Mouse (Mus musculus): Measurements from ENCODE around the gene Tmsb15l.
A peak's percentile ranks its signal among the peaks of the same experiment; 100 is the strongest.
"Not testable (repeated sequence)": the region's sequence is repeated elsewhere in the genome, so short reads cannot be mapped to it uniquely, and the experiment has no call there.

The Tmsb15l gene

DNA sequence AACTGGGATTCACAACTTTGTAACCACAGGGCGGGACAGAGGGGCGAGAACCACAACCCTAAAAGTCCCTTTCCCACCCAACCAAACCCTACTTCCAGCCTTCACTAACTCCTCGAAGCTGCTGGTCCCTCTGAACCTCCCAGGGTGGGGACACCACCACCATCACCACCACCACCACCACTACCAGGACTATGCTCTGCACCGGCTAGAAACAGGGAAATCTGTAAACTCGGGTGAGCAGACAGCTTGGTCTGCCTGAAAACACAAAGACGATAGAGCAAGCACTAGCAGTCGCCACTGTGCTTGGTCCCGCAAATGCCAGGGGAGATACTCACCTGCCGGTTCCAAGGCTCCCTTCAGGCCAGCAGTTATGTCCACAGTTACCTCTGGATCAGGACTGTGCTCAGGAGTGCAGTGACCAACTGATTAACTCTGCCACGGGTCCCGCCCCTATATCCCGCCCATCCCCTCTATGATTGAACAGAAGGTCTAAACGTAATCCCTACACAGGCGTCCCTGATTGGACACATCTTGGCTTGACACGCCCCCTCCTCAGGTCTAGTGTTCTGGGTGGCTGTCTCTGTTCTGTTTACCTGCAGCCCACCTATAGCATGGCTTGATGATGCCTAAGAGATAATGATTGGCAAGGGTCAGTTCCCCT is at the start of gene Tmsb15l, which contains the start of gene Tmsb15b1:
Gene Tmsb15l (minus strand): TSS at position 446 of the 661 bp plus-strand sequence.
Gene Tmsb15b1 (minus strand): TSS at position 451 of the 661 bp plus-strand sequence.
- peak; percentile 69 to 77 for DNase-seq

DNA sequence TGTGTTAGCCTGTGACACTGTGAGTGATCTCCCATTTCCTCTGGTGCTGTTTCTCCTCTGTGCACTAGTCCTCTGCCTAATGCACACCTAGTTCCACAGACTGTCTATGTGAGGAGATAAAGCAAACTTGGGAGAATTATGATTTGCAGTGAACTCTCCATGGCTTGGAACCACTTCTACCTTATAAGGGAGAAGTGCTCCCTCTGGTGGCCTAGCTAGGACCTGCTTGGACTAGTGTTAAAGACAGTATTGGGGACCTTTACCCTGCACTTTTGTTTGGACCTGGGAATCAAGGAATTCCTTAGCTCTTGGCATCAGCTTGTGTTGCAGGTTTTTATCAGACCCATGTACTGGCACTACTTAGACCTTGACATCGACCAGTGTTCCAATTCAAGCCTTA is 42.6 kb upstream of the Tmsb15l start:
- peak; percentile 75 to 81 for DNase-seq

DNA sequence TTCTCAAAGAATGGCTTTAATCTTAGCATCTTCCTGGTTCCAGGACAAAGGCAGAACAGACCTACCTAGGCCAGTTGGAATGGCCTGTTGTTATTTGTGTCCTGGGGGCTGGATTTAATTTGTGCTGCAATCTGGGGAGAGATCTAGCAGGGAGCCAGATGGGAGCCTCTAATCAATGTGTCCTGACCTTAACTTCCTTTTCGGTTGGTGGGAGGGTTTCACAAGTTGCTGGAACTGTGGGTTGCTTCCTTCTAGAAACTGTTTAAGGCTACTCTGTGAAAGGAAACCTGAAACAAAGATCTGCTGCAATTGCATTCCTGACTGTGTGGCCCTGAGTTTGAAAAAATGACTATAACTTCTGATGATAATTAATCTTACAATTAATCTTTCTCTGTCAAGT is 41.0 kb upstream of the Tmsb15l start:
- DNase-seq: no peak

DNA sequence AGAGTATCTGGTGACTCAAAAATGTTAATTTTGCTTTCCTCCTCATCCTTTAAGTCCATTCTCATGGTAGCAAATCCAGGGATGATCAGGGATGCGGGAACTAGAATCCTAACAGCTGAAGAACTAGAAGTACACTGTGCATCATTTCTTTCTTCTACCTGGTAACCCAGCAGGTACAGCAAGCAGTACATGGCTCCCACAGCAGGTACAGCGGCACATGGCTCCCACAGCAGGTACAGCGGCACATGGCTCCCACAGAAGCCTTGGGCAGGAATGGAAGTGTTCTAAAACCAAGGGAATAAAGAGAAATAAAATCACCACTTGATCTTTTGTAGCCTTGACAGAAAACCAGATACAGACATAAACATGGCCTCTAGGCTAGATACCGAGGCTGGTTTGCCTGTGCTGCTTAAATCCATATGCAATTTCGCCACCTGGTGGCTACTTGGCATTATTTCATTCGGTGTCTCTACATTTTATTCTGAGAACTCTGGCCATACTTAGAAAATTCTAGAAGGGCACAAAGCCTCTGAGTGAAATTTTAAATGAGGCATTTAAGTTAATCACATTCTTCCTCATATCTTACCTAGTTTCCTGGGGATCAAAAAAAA is 38.5 kb upstream of the Tmsb15l start:
- peak; percentile 60 to 66 for DNase-seq

DNA sequence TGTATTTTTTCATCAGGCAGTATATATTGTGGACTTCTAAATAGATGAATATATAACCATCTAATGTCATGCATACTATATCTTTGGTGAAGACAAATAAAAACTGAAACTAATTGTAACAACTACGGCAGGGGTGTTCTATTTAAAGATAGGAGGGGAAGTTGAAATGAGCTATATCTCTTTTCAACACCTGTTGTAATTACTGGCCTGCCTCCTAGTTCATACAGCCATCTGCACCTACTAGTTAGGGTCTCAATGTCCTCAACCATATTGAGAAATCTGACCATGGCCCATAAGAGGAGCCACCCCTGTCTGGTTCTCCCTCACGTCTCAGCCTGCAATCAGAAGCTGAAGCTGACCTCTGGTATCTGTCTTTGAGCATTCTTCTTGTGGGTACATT is 19.6 kb upstream of the Tmsb15l start:
- DNase-seq: no peak

DNA sequence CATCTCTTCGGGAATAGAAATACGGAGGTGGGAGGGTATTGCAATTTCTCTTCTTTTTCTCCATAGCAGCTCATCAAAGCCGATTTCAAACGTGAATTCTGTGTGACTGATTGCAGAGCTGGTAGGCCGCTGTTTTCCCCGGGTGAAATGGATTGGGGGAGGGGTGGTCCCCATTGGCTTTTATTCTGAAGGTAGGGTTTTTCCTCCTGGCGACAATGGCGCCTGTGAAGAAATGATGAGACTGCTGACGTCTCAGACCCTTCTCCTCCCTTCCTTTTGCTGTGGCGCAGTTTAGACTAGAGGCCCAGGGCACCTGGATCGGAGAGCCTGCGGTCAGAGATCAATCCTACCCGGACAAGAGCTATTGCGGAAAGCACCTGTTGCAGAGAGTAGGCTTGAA is 17.0 kb upstream of the Tmsb15l start:
- DNase-seq: peak; percentile 6 to 14

DNA sequence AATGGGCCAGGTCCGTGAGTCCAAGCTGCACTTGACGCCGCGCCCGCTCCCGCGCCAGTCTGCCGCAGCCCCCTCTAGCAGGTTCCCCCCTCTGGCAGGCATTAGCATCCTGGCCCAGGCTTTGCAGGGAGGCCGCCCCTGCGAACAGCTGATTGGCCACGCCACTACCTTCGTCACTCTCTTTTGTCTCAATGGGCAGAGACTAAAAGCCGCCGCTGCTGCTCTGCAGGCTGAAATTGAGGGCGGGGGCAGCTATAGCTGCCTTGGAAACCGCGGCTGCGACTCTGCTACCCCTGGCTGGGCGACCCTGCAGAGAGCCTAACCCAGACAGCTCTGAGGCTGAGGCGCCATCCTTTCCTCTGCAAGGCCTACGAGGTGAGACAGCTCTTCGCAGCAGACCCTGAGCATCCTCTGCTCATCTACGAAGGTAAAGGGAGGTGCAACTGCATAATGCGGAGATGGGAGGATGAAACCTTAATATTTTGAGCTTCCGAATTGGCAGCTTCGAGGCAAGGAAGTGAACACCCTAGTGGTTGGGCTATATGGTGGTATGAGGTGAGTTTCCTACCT is 16.4 kb upstream of the Tmsb15l start, which contains the start of gene Zcchc18:
Gene Zcchc18 (plus strand): TSS at position 178 of the 570 bp plus-strand sequence.
- peak; percentile 66 to 73 for DNase-seq

DNA sequence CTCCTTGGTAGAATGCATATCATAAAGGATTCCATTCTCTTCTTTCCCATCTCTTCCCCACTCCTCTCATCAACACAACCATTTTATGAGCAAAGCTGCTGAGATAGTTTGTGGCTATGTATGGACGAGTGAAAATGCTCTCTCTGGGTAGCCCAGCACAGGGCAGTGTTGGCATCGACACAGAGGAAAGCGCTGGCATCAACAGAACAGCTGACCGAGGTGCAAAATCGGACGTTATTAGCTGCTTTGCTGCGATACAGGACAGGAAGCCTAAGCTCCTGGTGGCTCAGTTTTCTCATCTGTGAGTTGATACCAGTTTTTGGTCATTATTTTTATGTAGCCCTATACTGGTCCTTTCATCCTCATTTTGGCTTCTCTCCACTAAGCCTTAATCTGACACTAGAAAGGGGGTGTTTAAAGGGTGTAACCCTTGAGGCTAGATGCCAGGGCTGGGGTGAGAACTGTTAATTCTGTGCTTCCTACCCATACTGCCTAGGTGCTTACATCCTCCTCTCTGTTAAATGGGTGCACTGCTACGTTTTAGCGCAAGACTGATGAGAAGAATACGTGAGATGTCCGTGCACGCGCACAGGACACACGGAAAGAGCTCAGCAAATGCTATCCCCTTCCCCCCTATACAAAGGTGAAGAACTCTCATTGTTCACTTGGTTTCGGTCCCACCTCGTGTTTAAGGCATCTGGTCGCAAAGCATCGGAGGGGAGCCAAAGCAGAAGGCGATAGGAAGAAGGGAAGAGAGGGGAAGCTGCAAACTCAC is 15.7 kb upstream of the Tmsb15l start:
- DNase-seq: no peak

DNA sequence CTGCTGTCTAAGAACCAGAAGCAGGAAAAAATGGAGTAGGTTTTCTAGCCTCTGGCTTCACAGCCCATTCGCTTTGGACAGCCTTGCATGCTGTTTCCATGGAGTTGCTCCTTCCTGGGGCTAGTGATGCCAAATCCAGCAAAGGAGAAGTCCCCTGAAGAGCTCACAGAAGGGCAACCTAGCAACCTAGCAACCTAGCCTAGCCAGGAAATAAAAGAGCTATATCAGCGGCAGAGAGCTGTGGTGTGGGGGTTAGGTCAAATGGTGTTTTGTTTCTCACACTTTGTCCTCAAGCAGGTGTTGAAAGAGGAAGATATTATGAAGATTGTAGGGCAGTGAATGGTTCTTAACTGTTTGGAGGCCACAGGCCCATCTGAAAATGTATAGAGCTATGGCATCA is 14.6 kb upstream of the Tmsb15l start:
- no peak for DNase-seq

DNA sequence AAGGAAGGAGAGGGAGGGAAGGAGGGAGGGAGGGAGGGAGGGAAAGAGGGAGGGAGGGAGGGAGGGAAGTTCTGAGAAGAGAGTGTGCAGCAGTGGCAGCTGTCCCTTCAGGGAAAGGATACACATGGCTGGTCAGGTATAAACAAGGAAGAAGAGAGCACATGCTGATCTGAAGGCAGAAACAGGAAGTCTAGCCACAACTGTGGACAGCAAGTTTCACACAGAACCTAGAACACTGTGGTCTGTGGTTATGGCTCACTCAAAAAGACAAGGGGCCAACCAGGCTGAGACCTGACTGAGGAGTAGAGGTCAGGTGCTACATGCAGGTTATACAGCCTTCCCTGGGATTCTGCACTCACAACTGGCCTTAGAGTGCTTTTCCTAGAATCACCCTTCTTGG is 9.4 kb upstream of the Tmsb15l start:
- DNase-seq: peak in 1 of 2 experiments; percentile 3

DNA sequence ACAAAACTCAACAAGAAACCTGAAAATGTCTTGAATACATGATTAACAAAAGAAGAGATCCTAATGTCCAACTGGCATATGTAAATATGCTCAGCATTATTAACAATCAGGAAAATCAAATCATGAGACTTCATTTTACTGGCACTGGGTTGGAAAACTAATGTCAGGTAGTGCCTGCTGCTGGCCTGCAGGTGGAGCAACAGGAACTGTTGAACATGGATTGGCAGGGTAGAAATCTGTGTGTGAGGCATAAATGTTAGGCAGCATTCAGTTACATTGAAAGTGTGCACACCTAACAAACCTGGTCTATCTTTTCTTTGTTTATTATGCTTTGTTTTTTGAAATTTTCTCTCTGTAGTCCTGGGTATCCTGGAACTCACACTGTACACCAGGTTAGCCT is 1.9 kb upstream of the Tmsb15l start:
- DNase-seq: peak in 1 of 2 experiments; percentile 6

DNA sequence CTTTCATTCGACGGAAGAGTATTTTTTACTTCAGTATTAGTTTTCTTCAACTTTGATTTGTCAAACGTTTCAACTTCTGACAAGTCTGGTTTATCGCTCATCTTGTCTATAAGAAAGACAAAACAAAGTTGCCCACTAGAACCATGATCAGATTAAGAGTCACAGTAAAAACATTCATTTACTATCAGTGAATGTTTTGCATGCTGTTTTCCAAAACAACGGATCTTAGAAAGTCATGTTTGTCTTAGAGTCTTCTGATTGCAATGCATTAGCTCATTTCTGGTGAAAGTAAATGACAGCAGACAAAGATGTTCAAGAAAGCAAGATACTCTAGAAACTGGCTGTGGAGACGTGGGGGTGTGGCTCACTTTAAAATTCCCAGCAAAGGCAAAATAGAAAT is 1.3 kb downstream of the Tmsb15l start, which contains the start of gene Tmsb15b2:
Gene Tmsb15b2 (minus strand): TSS at position 101 of the 400 bp plus-strand sequence.
- not testable (repeated sequence) for DNase-seq

DNA sequence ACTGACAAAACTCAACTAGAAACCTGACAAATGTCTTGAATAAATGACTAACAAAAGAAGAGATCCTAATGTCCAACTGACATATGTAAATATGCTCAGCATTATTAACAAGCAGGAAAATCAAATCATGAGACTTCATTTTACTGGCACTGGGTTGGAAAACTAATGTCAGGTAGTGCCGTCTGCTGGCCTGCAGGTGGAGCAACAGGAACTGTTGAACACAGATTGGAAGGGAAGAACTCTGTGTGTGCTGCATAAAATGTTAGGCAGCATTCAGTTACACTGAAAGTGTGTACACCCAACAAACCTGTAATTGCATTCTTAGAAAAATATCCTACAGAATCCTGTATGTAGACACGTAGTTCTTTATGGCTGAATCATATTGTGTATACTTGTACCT is 17.0 kb downstream of the Tmsb15l start:
- peak; percentile 17 to 52 for DNase-seq

DNA sequence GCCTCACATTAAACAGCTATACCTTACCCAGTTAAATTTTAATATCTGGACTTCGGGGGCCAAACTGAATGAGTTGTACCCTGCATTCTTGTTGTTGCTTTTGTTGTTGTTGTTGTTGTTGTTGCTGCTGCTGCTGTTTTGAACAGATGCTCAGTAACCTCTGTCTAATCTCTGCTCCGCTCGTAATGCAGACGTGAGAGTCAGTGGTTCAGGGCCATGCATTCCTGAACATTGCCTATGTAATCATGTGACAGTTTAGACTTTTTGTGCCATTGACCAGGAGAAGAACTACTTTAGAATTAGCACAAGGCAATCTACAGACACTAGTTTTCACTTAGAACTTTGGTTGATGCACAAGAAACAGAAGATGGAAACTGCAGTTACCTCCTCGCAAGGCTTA is 18.4 kb downstream of the Tmsb15l start:
- not testable (repeated sequence) for DNase-seq

DNA sequence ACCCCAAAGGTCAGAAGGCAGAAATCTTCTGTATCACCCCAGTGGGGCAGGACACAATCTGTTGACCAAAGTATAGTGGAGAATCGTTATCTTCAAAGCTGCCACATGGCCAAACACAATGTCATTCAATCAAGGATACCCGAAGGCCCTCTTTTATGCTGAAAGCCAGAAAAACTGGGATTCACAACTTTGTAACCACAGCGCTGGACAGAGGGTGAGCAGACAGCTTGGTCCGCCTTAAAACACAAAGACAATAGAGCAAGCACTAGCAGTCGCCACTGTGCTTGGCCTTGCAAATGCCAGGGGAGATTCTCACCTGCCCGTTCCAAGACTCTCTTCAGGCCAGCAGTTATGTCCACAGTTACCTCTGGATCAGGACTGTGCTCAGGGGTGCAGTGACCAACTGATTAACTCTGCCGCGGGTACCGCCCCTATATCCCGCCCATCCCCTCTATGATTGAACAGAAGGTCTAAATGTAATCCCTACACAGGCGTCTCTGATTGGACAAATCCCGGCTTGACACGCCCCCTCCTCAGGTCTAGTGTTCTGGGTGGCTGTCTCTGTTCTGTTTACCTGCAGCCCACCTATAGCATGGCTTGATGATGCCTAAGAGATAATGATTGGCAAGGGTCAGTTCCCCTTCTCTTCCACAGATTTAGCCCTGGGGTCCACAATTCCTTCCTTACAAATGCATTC is 18.9 kb downstream of the Tmsb15l start:
- DNase-seq: peak; percentile 75 to 90

DNA sequence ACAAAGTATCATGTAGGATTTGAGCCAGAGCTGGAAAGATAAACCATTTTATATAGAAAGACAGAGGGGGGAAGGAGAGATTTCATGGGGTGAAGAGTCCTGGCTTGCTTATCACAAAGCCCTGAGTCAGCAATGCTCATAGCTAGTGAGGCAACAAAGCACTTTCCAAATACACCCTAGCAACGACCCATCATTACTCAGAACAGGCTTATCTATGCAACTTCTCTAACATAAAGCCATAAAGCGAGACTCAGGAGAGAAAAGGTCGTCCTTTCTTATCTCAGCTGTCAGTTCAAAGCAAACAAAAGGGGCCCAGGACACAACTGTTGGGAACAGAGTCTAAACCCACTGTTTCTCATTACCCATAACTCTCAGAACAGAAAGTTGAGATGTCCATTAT is 38.7 kb downstream of the Tmsb15l start:
- DNase-seq: no peak

DNA sequence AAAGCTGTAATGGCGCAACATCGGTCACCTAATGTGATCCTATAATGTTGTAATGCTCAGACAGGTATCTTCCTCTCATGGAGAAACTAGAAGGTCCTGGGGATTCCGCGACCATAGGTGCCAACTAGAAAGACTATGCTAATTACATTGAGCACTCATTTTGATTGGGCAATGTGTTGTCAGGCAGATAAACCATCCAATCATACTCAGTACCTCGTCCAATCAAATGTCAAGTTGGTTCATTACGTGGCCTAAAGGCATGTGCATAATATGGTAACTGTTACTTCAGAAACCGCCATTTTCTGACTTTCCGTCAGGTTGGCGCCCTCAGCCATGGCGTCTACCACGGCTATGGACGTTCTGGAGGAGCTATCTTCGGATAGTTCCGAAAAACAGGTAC is 49.6 kb downstream of the Tmsb15l start, which contains the start of gene H2bfm:
Gene H2bfm (plus strand): TSS at position 295 of the 400 bp plus-strand sequence.
- no peak for DNase-seq

DNA sequence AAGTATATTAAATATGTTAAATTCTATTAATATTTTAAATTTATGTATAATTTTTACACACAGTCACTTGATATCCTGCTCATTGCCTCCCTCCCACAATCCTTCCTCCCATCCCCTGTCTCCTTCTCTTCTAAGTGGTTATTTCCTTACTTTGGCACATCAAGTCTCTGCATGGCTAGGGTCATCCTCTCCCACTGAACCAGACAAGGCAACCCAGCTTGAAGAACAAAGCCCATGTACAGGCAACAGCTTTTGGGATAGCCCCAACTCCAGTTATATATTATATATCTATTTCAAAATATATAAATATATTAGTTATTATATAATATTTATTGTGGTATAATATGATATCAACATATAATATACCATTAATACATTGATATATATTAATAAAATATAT is 50.8 kb downstream of the Tmsb15l start:
- no peak for DNase-seq
